Mouse (Mus musculus) kidney, postnatal 0 days (tissue): Measurements from ENCODE around the gene Map3k9. TPM values are rescaled to one million over a fixed set of nuclear protein-coding genes. Genes with fewer than 3 reads are reported as not detected.
A peak's percentile ranks its signal among the peaks of the same experiment; 100 is the strongest.

ENCODE experiments used
- ATAC-seq: fragments of 200-750 bp; cut with Nextera tagmentation; replicated peaks from 2 replicates; pipeline ENCODE4 v1.8.0; 2017; ENCODE audit warnings: low read depth, moderate number of reproducible peaks, moderate TSS enrichment, moderate library complexity; ENCODE audit not compliant: low FRiP score
- DNase-seq: peaks from one replicate; pipeline ENCODE4 v3.0.0-alpha.2; 2016; ENCODE audit warnings: low spot score
- H3K27ac ChIP-seq: fragments of 300-500 bp; sonication (generic); 2 replicates; pipeline ENCODE4 v1.5.1; 2014; ENCODE audit warnings: mild to moderate bottlenecking
- H3K27me3 ChIP-seq: fragments of 300-500 bp; sonication (generic); 2 replicates; pipeline ENCODE4 v1.6.1; 2014; ENCODE audit warnings: low read length, mixed read lengths; ENCODE audit not compliant: insufficient read depth
- H3K36me3 ChIP-seq: fragments of 300-500 bp; sonication (generic); 2 replicates; pipeline ENCODE4 v1.6.1; 2014; ENCODE audit warnings: low read length, mixed read lengths; ENCODE audit not compliant: insufficient read depth
- H3K4me1 ChIP-seq: fragments of 300-500 bp; sonication (generic); replicated peaks from 2 replicates; pipeline ENCODE4 v1.6.1; 2014; ENCODE audit warnings: antibody characterized with exemption, low read length, mixed read lengths; ENCODE audit not compliant: insufficient read depth
- H3K4me2 ChIP-seq: fragments of 300-500 bp; sonication (generic); 2 replicates; pipeline ENCODE4 v1.6.1; 2014; ENCODE audit warnings: mild to moderate bottlenecking, low read length, moderate library complexity, mixed read lengths
- H3K4me3 ChIP-seq: fragments of 300-500 bp; sonication (generic); replicated peaks from 2 replicates; pipeline ENCODE4 v1.5.1; 2014; ENCODE audit warnings: low read depth, low read length
- H3K9ac ChIP-seq: fragments of 300-500 bp; sonication (generic); 2 replicates; pipeline ENCODE4 v1.6.1; 2014; ENCODE audit warnings: low read depth, low read length
- H3K9me3 ChIP-seq: fragments of 300-500 bp; sonication (generic); replicated peaks from 2 replicates; pipeline ENCODE4 v1.6.1; 2016; ENCODE audit warnings: low read length, inconsistent platforms, mixed read lengths
- CTCF ChIP-seq: IDR thresholded peaks from 2 replicates; pipeline ENCODE4 v1.5.1; 2016; ENCODE audit warnings: antibody characterized with exemption, low read depth, mild to moderate bottlenecking, moderate library complexity
- WGBS: fragments of 180-500 bp; shearing (Covaris S2); extraction: QIAGEN DNeasy Blood & Tissue Kit; methylation state at CpG from one replicate; pipeline ENCODE4 v1.1.7; 2014; 5-methylcytosine and 5-hydroxymethylcytosine counted together
- polyA plus RNA-seq: library from polyadenylated mRNA; unstranded; fragments of >200 nt; fragmentation: Nextera tagmentation; extraction: Ambion mirVana; gene quantifications from 2 replicates; pipeline ENCODE4 v1.2.1, GENCODE M21; 2015

Gene Map3k9
- polyA plus RNA-seq, 1 experiment from 2014 or later, result 1.4 TPM

- WGBS, result 16% methylated on average over 17 of the region's 17 CpGs
- no peak overlapping the region for H3K27ac ChIP-seq
- ATAC-seq (no peak), DNase-seq (peak; percentile 73)
- H3K4me3 ChIP-seq, result peak overlapping the region; percentile 30
- H3K4me2 ChIP-seq, result peak overlapping the region; percentile 75
- H3K9ac ChIP-seq, result peak overlapping the region; percentile 38; the same call in 1 of the 2 replicates
- H3K9me3 ChIP-seq, result no peaks in the 10 kb centered on the region
- TF ChIP-seq CTCF, result no peak
- no peaks in the 10 kb centered on the region for H3K27me3 ChIP-seq
- H3K36me3 ChIP-seq, result no peaks in the 10 kb centered on the region
- 0 out of 2 replicates have a peak, but pooled peaks cover 3% of the 10 kb centered on the region for H3K4me1 ChIP-seq
These were observed 26.0 kb upstream of the Map3k9 start for GRCm38 (mm10) chr12:81806759-81807528.

GRCm38 (mm10) chr12:81806114-81806513 lies 25.1 kb upstream of the Map3k9 start:
- no peaks in the 10 kb centered on the region for H3K9me3 ChIP-seq
- no peak overlapping the region for H3K4me2 ChIP-seq
- ATAC-seq, result no peak
- H3K27ac ChIP-seq, result no peak overlapping the region
- H3K4me3 ChIP-seq, result no peak overlapping the region
- no peaks in the 10 kb centered on the region for H3K27me3 ChIP-seq
- 0 out of 2 replicates have a peak, but pooled peaks cover 3% of the 10 kb centered on the region for H3K4me1 ChIP-seq
- H3K9ac ChIP-seq, result no peak overlapping the region
- no peaks in the 10 kb centered on the region for H3K36me3 ChIP-seq
- no peak for DNase-seq
- TF ChIP-seq CTCF, result no peak
- 90% methylated on average over 5 of the region's 5 CpGs for WGBS

GRCm38 (mm10) chr12:81803803-81804202 lies 22.8 kb upstream of the Map3k9 start:
- Histone ChIP-seq H3K4me2 (no peak overlapping the region), H3K4me1 (0 out of 2 replicates have a peak, but pooled peaks cover 3% of the 10 kb centered on the region), H3K9ac (0 out of 2 replicates have a peak overlapping the region, but pooled peaks have one; percentile 8), H3K9me3 (no peaks in the 10 kb centered on the region), H3K27me3 (no peaks in the 10 kb centered on the region), H3K27ac (0 out of 2 replicates have a peak overlapping the region, but pooled peaks have one; percentile 47), H3K4me3 (no peak overlapping the region), H3K36me3 (no peaks in the 10 kb centered on the region)
- ATAC-seq, result no peak
- peak; percentile 40 for DNase-seq
- TF ChIP-seq CTCF, result no peak
- WGBS, result 15% methylated on average over 7 of the region's 7 CpGs

GRCm38 (mm10) chr12:81803016-81803415 lies 22.0 kb upstream of the Map3k9 start:
- Histone ChIP-seq H3K4me1 (0 out of 2 replicates have a peak, but pooled peaks cover 3% of the 10 kb centered on the region), H3K4me2 (no peak overlapping the region), H3K36me3 (no peaks in the 10 kb centered on the region), H3K27me3 (no peaks in the 10 kb centered on the region), H3K9ac (no peak overlapping the region), H3K27ac (no peak overlapping the region), H3K9me3 (no peaks in the 10 kb centered on the region), H3K4me3 (no peak overlapping the region)
- ATAC-seq, result no peak
- TF ChIP-seq CTCF, result no peak
- 94% methylated on average over 3 of the region's 3 CpGs for WGBS
- no peak for DNase-seq

- H3K4me3 ChIP-seq, result no peak overlapping the region
- TF ChIP-seq CTCF, result no peak
- H3K4me2 ChIP-seq, result no peak overlapping the region
- no peak for ATAC-seq
- no peaks in the 10 kb centered on the region for H3K9me3 ChIP-seq
- H3K36me3 ChIP-seq, result no peaks in the 10 kb centered on the region
- no peak overlapping the region for H3K9ac ChIP-seq
- no peaks in the 10 kb centered on the region for H3K4me1 ChIP-seq
- no peak for DNase-seq
- WGBS, result 79% methylated on average over 9 of the region's 9 CpGs
- no peak overlapping the region for H3K27ac ChIP-seq
- no peaks in the 10 kb centered on the region for H3K27me3 ChIP-seq
These were observed 20.2 kb upstream of the Map3k9 start for GRCm38 (mm10) chr12:81801134-81801533.

GRCm38 (mm10) chr12:81796541-81796940 lies 15.6 kb upstream of the Map3k9 start:
- no peaks in the 10 kb centered on the region for H3K4me1 ChIP-seq
- no peak overlapping the region for H3K9ac ChIP-seq
- no peak overlapping the region for H3K4me3 ChIP-seq
- no peak overlapping the region for H3K27ac ChIP-seq
- H3K36me3 ChIP-seq, result no peaks in the 10 kb centered on the region
- DNase-seq (peak; percentile 84), ATAC-seq (no peak)
- 10% methylated on average over 7 of the region's 7 CpGs for WGBS
- no peaks in the 10 kb centered on the region for H3K9me3 ChIP-seq
- H3K27me3 ChIP-seq, result no peaks in the 10 kb centered on the region
- TF ChIP-seq CTCF, result peak; percentile 98
- no peak overlapping the region for H3K4me2 ChIP-seq
